Mouse (Mus musculus) thymus, postnatal 25 days (tissue): ENCODE results near the gene Ndufa13.

Source experiments
- DNase-seq: peaks from one replicate; pipeline ENCODE4 v3.0.0; 2022

Ndufa13 gene

GRCm38 (mm10) chr8:69877992-69878391 lies 24.4 kb downstream of the Ndufa13 start:
- no peak for DNase-seq

DNA sequence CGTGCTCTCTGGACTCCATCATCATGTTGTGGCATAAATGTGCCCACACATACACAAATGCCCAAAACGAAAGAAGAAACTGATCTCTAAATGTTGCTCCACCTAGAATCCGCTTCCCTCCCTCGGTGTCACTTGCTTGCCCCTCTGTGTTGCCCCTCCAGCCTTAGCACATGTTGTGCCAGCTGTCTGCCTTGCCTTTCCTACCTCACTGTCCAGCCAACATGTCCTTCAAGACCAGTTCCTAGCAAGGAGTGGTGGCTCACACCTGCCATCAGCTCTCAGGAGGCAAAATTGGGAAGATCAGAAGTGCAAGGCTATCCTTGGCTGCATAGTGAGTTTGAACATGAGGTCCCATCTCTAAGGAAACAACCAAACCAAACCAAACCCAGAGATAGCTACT lies 25.0 kb downstream of the Ndufa13 start:
- DNase-seq, result no peak

DNA sequence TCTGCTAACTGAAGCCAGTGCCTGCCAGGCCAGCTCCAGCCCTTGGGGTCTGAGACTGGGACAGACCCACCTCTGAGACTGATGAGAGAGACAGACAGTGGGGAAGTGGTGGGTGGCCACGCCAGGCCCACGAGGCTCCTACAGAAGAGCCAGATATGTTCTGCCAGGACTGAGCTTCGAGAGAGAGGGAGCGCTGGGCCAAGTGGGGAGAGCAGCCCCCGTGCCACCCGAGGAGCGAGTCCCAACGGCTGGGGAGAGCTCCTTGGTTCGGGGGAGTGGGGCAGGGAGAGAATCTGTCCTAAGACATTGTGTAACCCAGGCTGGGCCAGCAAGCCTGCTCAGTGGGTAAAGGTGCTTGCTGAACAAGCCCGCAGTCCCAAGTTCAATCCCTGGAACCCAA lies 25.4 kb downstream of the Ndufa13 start:
- no peak for DNase-seq

GRCm38 (mm10) chr8:69876097-69876496 lies 26.3 kb downstream of the Ndufa13 start:
- DNase-seq, result no peak

- no peak for DNase-seq
These were observed 27.7 kb downstream of the Ndufa13 start for GRCm38 (mm10) chr8:69874654-69875053.

- peak; percentile 52 for DNase-seq
These were observed 28.2 kb downstream of the Ndufa13 start for GRCm38 (mm10) chr8:69874155-69874554.

DNA sequence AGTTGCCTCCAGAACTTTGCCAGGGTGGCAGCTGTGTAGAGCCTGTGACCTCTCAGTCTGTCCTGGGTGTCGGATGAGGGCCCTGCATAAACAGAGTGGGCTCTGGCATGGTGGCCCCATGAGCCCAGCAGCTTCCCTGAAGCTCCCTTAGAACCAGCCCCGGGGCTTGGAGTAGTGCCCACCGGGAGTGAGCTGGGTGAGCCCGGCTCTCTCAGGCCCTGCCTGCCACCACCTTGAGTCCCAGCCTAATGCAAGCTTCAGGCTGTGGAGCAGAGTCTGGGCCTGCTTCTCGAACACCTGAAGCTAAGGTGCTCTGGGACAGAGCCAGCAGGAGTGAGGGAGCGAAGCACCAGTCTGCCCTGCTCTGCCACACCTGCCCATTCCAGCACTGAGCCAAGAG lies 31.5 kb downstream of the Ndufa13 start:
- DNase-seq, result no peak

- DNase-seq, result no peak
These were observed 32.2 kb downstream of the Ndufa13 start for GRCm38 (mm10) chr8:69870003-69870765.

GRCm38 (mm10) chr8:69867696-69868326 lies 34.5 kb downstream of the Ndufa13 start:
- no peak for DNase-seq

DNA sequence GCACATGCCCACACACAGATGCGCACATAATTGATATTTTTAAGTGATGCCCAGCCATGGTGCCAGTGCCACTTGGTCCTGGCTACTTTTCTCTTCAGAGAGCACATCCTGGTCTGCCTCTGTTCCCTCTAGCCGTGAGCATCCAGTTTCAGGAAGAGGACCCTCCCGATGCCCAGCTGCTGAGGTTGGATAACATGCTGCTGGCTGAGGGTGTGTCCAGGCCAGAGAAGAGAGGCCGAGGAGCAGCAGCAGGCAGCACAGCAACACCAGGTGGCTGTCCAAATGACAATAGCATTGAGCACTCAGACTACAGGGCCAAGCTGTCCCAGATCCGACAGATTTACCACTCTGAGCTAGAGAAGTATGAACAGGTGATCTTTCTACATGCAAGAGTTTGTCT lies 38.2 kb downstream of the Ndufa13 start:
- DNase-seq, result no peak

DNA sequence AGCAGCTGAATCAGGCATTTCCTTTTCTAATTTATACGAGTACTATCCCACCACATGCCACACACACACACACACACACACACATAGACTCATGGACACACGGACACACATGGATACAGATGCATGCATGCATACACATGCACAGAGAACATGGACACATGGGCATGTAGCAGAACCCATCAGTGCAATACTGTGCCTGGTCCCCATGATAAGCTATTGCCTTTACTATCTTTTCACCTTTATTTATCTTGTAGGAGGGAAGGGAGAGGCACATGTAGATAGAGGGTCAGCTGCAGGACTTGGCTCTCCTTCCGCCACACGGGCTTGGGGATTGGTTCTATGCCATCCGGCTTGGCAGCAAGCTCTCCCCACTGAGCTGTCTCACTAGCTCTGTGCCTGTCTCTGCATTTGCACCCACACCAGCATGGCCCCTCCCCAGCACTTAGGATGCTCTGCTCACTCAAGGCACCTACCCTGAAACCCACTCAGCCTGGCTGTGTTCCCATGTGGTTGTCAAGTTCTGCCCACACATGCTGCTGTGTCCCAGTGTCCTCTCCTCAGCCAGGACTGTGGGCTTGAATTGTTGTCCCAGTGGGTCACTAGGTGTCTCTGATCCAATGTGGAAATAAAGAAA lies 38.9 kb downstream of the Ndufa13 start:
- DNase-seq, result no peak

DNA sequence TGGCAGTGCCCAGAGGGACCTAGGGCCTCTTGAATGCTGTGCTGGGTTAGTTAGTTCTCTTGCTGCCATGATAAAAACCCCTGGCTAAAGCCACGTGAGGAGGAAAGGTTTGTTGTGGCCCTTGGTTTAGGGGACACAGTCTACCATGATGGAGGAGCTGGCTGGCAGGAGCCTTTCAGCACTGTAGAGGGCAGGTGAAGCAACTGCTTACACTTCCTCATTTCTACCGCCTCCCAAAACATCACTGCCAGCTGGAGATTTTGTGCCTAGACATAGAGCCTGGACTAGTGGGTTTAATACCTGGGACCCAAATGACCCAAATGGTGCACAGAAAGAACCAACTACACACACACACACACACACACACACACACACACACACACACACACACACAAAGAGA lies 41.1 kb downstream of the Ndufa13 start:
- no peak for DNase-seq

GRCm38 (mm10) chr8:69860807-69861206 lies 41.6 kb downstream of the Ndufa13 start:
- DNase-seq, result no peak

DNA sequence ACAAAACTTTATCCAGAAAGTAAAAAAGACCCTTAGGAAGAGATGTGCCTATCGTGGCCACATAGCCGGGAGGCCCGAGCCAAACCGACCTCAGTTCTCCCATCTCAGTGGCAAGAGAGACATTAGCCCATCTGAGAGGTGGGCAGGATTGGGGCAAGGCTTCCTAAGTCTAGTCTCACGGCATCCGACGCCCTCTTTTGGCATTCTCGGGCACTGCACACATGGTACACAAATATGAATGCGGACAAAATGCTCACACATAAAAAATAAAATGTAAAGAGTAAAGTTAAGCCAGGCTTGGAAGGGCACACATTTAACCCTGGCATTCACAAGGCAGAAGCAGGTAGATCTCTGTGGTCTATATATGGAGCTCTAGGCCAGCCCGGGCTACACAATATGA lies 48.5 kb downstream of the Ndufa13 start:
- DNase-seq, result no peak

DNA sequence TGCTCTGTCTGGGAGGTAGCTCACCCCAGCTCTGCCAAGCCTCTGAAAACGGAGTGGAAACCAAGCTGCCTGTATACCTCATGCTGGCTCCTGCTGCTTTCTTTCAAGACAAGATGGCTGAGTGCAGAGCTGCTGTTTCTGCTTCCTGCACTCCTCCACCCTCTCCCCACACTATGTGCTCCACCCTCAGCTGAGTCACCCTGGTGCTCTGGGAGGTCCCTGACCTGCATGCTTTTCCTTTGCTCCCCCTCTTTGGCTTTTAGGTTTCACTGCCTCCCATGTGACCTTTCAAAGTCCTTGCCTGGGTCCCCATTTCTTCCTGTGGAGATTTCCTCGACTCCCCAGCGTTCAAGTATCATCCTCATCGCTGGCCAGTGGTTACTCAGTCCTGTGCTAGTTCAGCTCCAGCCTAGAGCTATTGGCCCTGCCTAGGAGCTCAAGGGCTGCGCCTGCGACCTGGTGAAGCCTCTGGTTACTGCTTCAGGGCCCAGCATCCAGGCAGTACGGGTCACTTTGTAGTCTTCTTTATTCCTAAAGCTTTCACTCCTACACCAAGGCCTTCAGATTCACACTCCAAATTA lies 51.3 kb downstream of the Ndufa13 start:
- no peak for DNase-seq

DNA sequence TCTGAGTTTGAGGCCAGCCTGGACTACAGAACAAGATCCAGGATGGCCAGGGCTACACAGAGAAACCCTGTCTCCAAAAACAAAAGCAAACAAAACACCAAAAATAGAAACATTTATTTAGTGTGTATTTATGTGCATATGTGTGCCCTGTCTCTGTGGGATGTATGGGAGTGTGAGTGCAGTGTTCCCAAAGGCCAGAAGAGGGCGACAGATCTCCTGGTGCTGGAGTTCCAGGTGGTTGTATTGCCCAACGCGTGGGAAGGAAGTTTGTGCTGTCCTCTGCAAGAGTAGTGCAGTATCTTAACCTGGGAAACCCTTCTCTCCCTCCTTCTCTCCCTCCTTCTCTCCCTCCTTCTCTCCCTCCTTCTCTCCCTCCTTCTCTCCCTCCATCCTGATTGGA lies 52.5 kb downstream of the Ndufa13 start:
- peak; percentile 22 for DNase-seq

DNA sequence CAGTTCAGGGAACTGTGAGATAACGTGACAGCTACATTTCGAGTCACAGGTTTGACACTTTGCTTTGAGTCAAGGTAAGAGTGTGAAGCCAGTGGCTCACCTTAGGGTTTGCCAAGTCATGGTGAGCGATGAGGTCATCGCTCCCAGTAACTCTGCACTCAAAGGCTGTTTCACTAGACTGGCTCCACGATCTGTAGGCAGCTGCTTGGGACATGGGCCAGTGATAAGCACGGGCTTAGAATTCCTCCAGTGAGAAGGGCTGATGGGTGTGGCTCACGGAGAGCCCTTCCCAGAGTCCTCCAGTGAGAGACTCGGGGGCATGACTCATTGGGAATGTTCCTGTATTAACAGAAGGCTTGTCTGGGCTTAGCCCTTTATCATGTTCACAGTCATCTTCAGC lies 53.4 kb downstream of the Ndufa13 start:
- DNase-seq, result no peak

DNA sequence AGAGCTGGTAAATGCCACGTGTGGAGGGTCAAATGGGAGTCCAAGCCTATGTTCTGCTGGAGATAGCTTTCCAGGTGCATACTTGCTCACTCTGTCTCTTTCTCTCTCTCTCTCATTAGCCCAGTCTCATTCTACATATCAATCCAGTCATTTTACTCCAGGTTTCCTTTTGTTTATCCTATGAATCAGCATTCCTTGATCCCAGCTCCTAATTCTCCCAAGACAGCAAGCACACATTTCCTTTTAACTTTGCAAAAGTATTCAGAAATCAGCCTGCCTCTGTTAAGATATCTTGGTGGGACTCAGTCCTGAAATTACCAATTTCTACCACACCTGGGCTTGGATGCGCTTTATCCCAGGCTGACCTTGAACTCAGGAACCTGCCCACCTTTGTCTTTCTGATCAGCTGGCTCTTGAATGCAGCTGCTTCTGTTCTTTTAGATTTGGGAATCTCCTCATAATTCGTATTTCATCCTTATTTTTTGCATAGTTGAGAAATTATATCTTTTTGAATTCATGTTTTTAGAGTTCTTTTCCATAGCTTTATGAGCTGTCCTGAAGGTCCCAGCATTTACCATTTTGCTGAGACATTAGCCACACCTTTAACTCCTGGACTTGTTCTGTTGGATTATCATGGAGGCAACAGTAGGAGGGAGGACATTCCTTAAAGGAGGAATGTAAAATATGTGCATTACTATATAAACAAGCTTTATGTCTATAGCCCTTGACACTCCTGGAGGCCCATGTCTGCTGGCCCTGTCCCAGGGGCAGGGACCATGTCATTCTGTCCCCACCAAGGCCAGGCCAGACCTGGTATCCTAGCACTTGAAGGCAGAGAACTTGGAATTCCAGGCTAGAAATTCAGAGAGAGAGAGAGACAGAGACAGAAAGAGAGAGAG lies 54.9 kb downstream of the Ndufa13 start:
- no peak for DNase-seq
